Mouse (Mus musculus) gastrocnemius, postnatal 14 days (tissue): ENCODE results near the gene Stk11. TPM values are rescaled to one million over a fixed set of nuclear protein-coding genes. Genes with fewer than 3 reads are reported as not detected.
A peak's percentile ranks its signal among the peaks of the same experiment; 100 is the strongest.

ENCODE experiments used
- DNase-seq: peaks from one replicate; pipeline ENCODE4 v3.0.0; 2021; ENCODE audit warnings: mixed read lengths
- intact Hi-C: fragments of 180-260 bp; cut with DNase I; formaldehyde crosslinking; loops from one replicate; pipeline ENCODE4 v1.15.1; 2025; ENCODE audit warnings: low total_unique reads
- long read RNA-seq, 2 experiments: library from polyadenylated mRNA; stranded (forward); transcript quantifications; one replicate each; pipeline ENCODE4 v2.0.0; 2021
- total RNA-seq, 2 experiments: library from RNA; stranded (reverse); gene quantifications; 2 replicates each; pipeline ENCODE4 v1.2.3; 2021

The Stk11 gene
- 10 to 100 TPM; 87.6 to 98.0 TPM for total RNA-seq
- long read RNA-seq, experiment 1, transcript Stk11-201 (10 exons, 2,566 nt) = major isoform, 8 of 13 reads
- long read RNA-seq, experiment 1, partial matches to known transcripts = 2 of 13 reads
- long read RNA-seq, experiment 1, other reads (novel, unspliced or antisense) = 2 of 13 reads
- long read RNA-seq, experiment 2, transcript Stk11-201 (10 exons, 2,566 nt) = major isoform, 13 of 20 reads
- long read RNA-seq, experiment 2, partial matches to known transcripts = 4 of 20 reads
- long read RNA-seq, experiment 2, other reads (novel, unspliced or antisense) = 3 of 20 reads

DNA sequence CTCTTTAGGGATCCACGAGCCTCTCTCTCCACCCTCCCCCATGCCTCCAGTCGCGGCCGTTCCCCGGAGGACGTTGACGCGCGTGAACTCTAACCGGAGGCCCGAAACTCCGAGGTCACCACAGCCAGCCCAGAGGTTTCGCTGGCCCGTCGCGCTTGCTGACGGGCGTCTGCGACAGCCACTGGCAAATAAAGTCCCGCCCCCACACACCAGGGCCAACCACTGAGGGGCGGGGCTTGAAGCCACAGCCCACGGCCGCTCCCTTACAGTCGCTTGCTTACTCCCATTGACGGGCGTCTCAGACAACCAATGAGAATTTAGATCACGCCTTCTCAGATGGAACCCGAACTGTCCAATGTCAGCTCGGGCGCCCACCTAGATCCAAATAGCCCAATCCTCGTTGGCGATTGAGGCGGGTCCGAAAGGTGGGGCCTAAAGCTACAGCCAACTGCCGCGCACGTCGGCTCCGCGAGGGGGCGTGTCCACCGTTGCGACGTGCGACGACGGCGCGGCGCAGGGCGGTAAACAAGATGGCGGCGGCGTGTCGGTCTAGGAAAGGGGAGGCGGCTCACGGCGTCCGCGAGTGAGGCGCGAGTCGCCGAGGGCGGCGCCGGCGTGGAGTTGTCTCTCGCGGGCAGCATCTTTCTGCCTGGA is at the start of gene Stk11:
Stk11 (plus strand) TSS at position 514 of the 654 bp plus-strand sequence.
- intact Hi-C loops = loop anchor here (5.0 kb wide), 1 partner anchor 123 kb away; no protein-coding TSS in a partner anchor
- peak; percentile 99 for DNase-seq

GRCm38 (mm10) chr10:80069251-80069650 is 46.4 kb upstream of the Stk11 start:
- intact Hi-C loops = no loop called here
- no peak for DNase-seq

GRCm38 (mm10) chr10:80069948-80070450 is 45.6 kb upstream of the Stk11 start:
- no peak for DNase-seq
- intact Hi-C loops = no loop called here

DNA sequence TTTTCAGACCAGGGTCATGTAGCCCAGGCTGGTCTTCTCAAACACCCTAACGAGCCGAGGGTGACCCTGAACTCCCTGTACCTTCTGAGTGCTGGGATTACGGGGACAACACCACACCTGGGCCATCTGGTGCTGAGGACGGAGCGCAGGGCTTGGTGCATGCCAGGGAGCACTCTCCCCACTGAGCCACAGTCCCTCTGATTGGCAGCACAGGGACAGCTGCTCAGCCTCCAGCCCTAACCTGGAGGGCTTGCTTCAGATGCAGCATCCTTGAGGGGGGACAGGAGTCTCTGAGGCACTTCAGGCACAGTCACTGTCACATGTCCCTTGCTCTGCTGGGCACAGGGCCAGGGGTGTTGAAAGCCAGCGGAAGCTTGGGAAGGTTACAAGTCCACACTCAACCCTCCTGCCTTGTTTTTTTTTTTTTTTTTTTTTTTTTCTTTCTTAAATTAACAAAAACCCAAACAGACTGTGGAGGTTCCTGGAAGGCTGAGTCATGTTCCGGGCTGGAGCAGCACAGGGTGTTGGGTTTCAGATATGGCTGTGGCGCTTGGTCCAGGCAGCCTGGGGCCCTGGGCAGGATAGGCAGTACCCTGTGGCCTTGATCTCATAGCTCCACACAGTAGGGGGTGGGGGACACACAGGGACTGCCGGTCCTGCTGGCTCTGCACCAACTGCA is 44.6 kb upstream of the Stk11 start:
- intact Hi-C loops = no loop called here

DNA sequence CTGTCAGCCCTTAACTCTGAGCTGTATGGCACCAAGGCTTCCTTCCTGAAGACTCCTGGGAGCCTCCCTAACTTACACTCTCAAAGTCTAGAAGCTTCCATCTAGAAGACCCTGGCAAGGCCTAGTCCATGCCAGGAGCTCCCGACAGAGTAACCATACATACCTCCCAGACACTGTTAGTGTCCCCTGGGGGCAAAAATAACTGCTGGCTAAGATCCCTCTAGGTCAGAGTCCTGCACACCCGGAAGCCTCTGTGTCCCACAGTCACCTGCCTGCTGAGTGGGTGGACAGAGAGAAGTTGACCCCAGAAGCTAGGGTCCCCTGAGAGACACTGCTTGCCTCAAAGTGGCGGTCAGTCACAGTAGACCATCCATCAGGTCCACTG is 44.1 kb upstream of the Stk11 start:
- DNase-seq = no peak
- intact Hi-C loops = no loop called here

More for the DNA sequence above, 44.6 kb upstream of the Stk11 start:
- peak; percentile 86 for DNase-seq

DNA sequence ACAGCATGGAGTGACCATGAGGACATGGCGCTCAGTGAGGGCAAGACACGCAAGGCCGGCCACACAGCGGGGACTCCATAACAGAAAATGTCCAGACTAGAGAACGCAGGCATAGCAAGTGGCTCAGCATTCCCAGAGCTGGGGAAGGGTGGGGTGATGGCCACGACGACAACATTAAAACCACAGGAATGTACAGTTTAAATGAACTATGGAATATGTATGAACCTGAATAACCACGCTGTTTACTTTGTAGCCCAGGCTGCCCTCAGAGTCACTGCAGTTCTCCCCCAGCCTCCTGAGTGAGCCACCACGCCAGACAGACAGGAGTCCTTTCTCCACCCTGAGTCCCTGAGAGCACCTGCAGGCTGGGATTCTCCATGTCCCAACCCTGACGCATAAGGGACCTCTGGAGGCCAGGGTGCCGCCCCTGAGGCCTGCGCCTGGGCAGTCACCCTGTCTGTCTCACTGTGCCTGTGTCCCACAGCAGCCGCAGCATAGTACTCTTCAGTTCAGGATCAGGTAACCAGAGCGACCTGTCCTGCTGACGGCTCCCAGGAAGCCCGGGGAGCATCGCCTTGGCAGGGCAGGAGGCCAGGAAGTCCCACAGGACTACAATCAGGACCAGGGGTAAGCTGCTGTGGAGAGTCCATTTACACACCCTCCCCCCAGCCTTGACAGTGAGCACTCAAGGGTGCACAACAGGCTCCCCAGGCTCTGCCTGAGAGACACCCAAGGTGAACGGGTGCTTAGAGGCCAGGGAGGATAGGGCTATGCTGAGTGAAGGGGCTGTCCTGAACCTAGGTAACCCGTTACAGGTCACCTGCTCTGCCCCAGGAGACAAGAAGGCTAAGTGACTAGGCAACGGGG is 42.7 kb upstream of the Stk11 start:
- no peak for DNase-seq
- intact Hi-C loops = no loop called here

- DNase-seq = peak; percentile 76
- intact Hi-C loops = no loop called here
Measured at GRCm38 (mm10) chr10:80074813-80075601, 40.6 kb upstream of the Stk11 start.

DNA sequence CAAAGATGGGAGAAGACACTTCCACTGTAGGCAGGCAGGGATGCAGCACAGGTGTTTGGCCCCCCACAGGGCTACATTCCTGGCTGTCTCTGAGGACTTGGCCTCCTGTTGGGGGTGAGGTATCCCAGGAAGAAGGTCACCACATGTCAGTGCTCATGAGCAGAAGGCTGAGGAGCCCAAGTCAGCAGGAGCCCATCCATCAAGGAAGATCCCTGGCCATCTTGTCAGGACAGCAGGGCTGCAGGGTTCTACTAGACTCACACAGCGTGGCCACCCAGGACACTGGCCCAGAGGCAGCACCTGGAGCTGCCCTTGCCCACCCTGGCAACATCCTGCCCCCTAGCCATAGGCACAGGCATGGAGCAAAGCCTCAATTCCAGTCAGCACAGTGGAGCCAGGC is 39.7 kb upstream of the Stk11 start:
- DNase-seq = no peak
- intact Hi-C loops = no loop called here

GRCm38 (mm10) chr10:80076386-80076785 is 39.2 kb upstream of the Stk11 start:
- no peak for DNase-seq
- intact Hi-C loops = no loop called here

DNA sequence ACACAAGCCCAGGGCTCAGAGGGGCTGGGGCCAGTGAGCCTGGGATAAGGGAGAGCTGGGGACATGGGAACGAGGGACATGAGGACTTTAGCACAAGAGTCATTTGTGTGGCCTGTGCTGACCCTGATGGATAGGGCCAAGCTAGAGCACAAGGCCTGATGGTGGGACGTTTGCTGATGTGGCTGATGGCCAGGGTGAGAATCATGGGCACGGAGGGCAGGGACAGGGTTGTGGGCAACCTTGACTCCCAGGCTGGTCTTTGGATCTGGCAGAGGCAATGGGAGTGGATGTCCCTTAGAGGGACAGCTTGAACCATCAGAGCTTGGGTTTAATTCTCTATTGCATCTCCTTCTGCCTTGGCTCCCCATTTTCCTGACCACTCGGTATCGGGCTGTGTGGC is 38.3 kb upstream of the Stk11 start:
- intact Hi-C loops = no loop called here
- DNase-seq = no peak

DNA sequence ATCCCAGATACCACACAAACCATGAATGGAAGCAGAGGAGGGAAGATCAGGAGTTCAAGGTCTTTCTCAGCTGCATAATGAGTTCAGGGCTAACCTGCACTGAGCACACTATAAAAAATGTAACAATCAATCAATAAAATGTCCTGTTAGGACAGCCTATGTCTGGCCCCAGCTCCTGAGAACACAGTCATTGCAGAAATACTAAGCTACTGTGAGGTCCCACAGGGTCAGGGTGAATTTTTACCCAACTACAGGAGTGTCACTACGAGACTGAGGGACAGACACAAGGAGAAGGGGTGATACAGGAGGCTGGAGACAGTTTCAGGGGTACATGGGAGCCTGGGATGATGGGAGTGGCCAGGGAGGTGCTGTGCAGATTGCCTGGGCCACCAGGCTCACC is 37.2 kb upstream of the Stk11 start:
- intact Hi-C loops = no loop called here
- no peak for DNase-seq

DNA sequence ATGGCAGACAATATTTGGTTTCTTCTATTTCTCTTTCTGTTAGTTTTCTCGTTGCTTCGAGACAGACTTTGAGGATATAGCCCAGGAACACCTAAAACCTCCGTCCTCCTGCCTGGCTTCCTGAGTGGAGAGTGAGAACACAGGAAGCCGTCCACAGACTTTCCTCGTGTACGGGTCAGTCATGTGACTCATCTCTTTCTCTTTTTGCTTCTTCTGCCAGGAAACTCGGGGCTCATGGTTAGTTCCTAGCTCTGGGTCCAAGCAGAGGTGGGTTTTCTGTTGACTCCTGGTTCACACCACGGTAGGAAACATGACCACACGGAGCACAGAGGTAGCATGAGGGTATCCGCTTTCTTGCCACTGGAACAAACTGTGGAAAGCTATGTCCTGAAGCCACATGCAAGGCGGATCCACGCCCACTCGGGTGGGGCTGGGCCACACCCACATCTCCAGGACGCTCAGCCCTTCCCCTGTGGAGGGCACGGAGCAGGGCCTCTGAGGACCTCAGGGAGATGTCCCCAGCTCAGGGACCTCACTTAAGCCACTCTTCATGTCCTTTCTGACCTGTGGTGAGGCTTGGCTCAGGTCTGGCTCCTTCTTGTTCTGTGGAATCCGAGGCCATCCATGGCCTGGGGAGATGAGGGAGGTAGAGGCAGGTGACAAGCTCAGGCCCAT is 35.1 kb upstream of the Stk11 start:
- DNase-seq = no peak
- intact Hi-C loops = no loop called here

- DNase-seq = no peak
- intact Hi-C loops = no loop called here
Measured at GRCm38 (mm10) chr10:80081075-80081474, 34.5 kb upstream of the Stk11 start.

- DNase-seq = no peak
- intact Hi-C loops = no loop called here
Measured at GRCm38 (mm10) chr10:80084817-80085487, 30.7 kb upstream of the Stk11 start.

DNA sequence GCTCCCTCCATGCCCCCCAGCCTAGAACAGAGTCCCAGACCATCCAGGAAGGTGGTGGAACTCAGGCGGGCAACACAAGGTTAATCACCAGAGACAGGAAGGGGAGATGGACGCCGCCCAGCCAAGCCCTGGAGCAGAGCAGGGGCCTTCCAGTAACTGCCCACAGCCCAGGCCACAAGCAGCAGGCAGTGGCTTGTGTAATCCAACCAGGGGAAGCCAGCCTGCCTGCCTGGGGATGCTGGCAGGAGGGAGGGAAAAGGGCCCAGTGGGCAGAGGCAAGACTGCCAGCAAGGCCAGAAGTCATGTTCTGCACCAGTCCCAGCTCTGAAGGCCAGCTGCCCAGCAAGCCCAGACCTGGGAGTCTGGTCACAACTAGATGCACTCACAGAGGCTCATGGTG is 28.8 kb upstream of the Stk11 start:
- peak; percentile 50 for DNase-seq

GRCm38 (mm10) chr10:80087483-80087882 is 28.1 kb upstream of the Stk11 start:
- no peak for DNase-seq
- intact Hi-C loops = no loop called here

More for the DNA sequence above, 28.8 kb upstream of the Stk11 start:
- intact Hi-C loops = no loop called here

GRCm38 (mm10) chr10:80089146-80089545 is 26.5 kb upstream of the Stk11 start:
- no peak for DNase-seq
- intact Hi-C loops = no loop called here

GRCm38 (mm10) chr10:80091527-80091926 is 24.1 kb upstream of the Stk11 start:
- intact Hi-C loops = no loop called here

More at GRCm38 (mm10) chr10:80091527-80091926, 24.1 kb upstream of the Stk11 start:
- peak; percentile 56 for DNase-seq
